Mouse (Mus musculus) liver (tissue): ENCODE results near the gene Boll.
"Not testable (repeated sequence)": the region's sequence is repeated elsewhere in the genome, so short reads cannot be mapped to it uniquely, and the experiment has no call there.

ENCODE experiments used
- DNase-seq: peaks from one replicate; pipeline ENCODE4 v3.0.0-alpha.2; 2020; ENCODE audit warnings: mixed read lengths

Gene Boll

DNA sequence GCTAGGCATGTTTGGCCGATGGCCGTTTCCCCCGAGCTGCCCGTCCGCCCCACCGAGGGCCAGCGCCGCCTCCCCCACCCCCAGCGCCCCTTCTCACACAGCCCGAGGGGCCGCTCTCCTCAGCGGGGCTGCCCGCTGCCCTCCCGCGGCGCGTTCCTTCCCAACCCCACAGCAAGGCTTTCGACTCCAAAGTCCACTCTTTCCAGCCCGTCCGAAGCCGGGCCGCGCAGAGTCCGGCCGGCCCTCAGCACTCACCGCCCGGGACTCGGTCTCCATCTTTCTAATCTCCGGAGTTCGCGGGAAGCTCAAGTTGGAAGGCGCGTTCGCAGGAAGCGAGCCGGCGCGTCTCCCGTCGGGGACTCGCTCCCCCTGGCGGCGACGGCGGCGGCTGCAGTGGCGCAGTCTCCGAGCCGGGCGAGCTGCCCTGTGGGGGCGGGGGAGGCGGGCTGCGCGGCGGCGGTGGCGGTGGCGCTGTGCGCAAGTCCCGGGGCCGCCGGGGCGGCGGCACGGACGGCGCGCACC, at the start of gene Boll:
Gene Boll (minus strand): TSS at position 426 of the 522 bp plus-strand sequence.
- peak; percentile 78 for DNase-seq

DNA sequence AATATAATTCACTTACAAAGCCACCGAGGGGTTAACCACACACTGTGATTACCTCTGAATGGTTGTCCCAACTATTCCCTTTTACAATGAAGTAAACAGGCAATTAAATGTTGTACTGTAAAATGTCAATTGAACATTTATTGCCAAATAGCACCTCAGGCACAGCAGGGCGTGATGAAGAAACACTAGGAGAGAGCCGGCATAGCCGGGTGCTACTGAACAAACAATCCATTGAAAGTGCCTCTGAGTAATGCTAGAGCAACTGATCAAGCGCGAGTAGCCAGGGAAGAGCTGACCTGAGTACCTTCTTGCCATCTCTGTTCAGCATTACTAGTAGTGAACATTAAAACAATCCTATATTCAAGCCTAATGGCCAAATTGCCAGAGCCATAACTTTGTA, 49.3 kb upstream of the Boll start:
- DNase-seq, result no peak

DNA sequence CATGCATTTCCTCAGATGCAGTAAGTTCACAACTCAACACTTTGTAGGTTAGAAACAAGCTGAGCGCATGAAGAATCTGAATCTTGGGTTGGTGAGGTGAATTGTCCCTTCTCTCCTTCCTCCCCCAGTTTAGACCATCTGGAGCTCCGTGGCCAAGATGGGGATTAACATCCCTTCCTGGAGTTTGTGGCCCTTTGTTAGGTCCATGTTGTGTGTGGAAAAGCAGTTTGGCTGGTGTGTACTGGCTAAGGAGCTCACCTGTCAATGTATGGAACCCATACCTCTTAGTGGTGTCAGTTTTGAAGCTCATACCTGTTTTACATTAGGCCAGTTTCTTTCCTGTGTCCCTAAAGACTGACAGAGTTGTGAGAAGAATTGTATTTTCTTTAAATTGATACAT, 47.8 kb upstream of the Boll start:
- DNase-seq, result no peak

DNA sequence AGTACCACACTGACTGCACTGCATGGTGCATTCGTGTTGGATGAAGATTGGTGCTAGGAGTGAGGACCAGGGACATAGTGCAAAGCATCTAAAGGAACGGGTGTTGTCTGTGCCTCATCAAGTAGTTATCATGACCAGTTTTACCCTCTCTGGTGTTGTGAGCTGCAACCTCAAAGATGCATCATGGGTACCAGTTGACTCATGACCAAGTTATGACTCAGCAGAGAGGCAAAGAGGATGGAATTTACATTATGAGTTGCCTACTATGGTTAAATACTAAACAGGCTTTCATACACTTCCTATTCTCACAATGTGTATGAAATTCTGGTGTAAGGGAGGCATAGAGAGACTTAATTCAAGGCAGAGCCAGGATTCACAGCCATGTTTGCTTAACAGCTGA, 47.4 kb upstream of the Boll start:
- no peak for DNase-seq

DNA sequence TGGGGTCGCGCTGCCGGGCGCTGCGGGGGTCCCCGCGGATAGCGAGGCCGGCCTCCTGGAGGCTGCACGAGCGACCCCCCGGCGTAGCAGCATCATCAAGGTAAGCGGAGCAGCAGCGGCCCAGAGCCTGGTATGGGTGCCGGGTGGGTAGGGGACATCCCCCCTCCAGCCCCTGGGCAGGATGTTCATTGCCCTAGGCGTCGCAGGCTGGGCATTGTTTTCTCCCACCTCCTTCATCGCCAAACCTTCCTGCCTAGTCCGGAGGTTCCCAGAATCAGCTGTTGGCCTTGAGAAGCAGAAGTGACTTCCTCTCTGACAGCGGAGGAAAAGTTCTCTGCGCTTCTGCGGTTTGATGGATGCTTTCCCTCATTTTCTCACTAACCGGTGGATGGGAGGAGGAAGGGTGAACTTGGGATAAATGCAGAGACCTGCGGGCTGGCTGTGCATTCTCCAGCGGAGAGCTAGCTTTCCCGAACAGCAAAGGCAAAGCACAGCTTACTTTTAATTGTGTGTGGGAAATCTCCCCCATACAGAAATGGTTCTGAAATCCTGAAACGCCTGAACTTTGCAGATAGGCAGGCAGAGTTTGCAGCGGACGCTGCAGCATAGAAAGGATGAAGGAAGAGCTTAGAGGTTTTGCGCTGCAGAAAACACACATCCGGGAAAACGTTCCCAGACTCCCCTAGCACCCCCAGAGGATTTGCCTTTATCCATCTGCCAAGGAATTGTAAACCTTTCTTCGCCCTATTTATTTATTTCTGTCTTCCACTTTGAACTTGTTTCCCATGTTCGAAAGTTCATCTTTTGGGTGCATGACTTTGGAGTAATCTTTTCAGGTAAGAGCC, 43.5 kb upstream of the Boll start:
- peak; percentile 10 for DNase-seq

DNA sequence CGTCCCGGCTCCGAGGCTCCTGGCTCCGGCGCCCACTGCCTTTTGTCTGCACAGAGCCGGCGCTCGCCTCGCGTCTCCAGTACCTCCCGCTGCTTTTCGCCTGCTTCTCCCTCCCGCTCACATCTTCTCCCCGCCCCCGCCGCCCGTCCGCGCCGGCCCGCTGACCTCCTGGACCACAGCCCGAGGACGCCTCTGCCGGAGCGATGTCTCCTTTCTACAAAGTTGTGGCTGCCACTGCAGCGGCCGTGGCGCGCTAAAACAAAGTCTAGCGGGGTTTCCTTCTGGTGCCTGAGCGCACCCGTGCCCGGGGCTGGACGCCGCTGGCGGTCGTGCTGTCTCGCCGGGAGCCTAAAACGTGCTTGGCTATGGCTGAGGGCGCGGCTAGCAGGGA, 42.7 kb upstream of the Boll start:
- DNase-seq, result peak; percentile 35

DNA sequence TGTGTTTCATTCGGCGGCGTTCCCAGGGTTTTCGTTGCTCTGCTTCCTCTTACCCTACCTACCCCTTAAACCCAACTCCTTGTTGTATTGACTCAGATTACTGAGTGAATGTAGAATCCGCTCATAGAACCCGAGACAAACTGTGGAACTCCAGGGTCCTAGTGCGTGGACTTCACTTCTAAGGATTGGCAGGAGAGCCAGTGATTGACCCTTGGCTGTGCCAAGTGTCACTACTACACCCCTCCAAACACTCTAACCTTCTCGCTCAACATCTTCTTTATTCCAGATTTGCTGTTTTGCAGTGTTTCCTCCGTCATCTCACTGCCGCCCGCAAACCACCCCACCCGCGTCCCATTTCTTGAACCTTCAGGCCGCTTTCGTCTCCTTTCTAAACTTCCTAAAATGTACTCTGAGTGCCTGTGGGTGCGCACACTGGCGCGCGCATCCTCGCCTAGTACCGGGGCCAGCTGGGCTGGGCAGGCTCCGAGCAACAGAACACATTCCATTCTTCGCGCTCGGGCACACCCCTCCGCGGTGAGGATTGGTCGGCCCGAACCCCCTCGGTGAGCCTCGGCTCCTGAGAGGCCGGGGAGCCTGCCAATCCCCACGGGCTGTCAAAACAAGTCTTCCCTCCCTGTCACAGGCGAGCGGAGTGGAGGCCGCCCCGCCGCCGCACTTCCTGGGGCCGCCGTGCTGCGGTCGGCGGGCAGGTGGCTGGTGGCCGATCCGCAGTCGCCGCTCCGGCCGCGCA, 42.2 kb upstream of the Boll start, which contains the start of gene Plcl1:
Gene Plcl1 (plus strand): TSS at position 650 of the 751 bp plus-strand sequence.
- DNase-seq, result peak; percentile 83

DNA sequence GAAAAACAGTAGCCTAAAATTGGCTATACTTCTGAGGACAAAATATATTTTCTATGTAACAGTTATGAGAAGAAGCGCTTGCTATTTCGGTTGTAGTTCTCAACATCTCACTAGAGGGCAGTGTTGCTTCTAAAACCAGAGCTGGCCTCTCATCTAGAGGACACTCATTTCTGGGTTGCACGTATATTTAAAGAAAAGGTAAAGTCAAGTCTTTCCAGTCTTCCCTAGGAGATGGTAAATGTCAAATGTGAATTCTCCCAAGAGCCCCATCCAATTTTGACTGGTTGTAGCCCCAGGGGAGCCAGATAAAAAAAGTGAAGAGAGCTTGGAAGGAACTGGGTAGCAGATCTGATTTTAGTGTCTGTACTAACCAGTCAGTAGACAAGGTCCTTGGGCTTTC, 41.2 kb upstream of the Boll start:
- peak; percentile 18 for DNase-seq

DNA sequence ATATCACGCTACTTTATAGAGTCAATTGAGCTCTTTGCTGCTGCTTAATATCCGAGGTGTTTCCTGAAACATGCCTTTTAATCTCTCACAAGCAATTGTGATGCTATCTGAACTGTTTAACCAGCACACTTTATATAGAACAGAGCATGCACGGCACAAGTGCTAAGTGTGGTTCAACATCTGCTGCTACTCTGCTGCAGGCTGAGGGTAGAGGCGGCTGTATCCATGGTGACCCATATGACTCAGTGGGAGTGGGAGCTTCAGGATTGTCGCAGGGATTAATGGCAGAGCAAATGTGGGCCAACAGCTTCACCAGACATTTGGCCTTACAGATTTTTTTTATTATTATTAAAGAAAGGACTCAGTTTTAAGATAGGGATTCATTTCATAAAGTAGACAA, 36.6 kb upstream of the Boll start:
- no peak for DNase-seq

DNA sequence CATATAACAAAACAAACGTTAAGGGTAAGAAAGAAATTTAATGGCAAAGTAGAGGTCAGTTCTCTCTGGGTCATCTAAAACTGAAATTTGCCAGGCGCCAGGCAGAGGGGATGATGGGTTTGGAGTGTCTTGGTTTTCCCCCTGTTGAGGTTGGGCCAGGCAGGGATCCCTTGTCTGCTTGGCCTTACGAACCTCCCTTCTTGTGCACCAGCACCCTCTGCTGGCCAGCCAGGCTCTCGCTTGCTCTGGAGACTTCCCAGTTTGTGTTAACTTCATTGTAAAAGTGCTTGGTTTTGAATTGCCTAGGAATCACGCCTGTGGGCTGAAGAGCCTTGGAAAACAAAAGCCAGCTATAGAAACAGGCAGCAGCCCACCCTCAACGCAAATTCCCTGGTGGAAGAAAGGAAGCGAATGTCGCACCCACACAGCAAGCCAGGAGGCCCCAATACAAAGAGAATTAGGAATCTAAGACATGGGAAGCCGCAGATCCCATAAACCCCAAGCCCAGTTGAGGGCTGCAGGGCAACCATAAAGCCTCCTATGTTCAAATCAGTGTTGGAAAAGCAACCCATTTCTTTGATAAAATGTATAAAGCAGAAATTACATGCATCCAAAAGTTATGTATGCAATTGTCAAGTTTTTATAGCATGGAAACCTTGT, 20.0 kb upstream of the Boll start:
- DNase-seq, result peak; percentile 74

DNA sequence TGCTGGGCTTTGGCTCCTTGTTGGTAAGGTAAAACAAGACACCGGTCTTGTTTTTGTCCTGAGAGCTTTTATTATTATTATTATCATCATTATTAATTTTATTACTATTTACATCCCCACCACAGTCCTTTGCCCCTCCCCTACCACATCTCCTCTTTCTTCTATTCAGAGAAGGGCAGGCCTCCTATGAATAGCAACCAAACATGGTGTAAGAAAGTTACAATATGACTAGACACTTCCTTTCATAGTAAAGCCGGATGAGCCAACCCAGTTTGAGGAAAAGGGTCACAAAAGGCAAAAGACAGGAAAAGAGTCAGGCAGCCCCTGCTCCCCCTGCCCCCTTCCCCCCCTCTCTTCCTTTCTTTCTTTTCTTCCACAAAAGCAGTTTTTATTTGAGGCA, 17.3 kb upstream of the Boll start:
- no peak for DNase-seq

DNA sequence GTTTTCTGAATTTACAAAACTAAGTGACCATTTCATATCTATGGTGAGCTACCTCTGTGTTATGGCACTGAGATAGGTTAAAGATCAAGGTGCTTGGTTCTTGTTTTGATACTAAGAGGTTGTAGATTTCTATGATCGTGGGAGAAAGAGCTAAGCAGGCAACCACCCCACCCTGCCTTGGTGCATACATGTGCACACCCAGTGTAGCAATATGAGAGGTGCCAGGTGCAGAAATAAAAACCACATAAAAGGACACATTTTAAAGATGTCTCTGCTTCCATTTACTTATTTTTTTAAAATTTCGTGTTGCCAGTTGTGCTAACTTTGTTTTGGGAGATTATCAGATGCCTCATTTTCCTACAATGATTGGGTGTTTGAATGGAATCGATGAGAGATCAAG, 9.4 kb upstream of the Boll start:
- no peak for DNase-seq

DNA sequence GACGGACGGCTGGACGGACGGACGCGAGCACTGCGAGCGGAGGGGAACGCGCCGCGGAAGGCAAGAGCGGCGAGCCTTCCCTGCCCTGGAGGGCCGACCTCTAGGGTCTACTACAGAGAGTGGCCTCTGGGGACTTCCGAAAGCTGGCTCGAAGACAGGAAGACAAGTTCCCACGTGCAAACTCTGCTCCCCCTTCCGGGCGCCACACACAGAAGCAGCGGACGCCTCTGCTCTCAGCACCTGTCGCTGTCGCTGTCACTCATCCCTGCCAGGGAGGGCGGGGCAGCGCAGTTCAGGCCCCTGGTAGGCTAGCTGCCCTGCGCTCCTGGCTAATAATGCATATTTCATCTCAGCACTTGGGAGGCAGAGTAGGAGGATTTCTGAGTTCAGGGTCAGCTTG, 317 bp upstream of the Boll start:
- peak; percentile 56 for DNase-seq

DNA sequence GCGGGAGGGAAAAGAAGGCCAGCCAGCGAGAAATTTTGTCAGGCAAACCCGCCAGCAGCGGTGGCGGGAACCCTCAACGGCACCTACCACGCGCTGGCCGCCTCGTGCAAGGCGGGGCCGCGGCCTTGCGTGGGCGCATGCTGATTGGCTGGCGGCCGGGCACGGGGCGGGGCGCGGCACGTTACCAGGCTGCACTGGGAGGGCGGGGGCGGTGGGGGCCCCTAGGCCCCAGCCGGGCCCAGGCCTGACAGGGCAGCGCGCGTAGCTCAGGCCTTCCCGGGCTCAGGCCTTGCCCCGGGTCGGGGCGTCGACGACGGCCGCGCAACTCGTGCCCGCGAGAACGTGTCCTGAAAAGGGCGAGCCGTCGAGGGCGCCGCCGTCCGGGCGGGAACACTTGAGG, 635 bp downstream of the Boll start:
- no peak for DNase-seq

DNA sequence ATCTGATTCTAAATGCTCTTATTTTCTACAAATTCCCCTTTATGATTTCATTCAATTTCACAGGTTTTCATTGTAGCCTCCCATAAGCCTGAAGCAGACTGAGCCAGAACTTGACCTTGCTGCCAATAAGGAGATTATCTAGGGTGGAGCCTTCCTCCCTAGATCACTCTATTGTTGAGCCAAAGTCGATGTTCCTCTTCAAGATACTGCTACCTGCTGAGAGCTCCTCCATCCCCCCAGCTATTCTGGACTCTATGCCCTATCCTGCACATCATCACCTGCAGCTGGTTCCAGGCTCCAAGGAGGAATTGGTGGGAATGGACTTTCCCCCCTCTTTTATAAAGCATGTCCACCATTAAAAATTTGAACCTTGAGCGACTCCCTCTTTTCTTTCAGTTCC, 11.4 kb downstream of the Boll start:
- DNase-seq, result not testable (repeated sequence)

DNA sequence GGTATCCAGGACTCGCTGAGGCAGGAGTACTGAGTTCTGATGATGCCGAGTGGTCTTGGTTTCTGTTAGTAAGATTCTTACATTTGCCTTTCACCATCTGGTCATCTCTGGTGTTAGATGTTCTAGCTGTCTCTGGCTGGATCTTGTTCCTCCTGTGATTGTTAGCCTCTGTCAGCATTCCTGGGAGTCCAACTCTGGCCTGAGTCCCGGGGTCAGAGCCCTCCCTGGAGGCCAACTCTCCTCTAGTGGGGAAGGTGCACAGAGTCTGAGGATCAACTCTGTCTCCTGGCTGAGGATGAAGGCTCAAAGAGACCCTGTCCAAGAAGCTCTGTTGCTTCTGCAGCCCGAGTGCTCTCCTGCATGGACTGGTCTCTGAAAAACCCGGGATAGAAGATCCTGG, 37.8 kb downstream of the Boll start:
- not testable (repeated sequence) for DNase-seq

DNA sequence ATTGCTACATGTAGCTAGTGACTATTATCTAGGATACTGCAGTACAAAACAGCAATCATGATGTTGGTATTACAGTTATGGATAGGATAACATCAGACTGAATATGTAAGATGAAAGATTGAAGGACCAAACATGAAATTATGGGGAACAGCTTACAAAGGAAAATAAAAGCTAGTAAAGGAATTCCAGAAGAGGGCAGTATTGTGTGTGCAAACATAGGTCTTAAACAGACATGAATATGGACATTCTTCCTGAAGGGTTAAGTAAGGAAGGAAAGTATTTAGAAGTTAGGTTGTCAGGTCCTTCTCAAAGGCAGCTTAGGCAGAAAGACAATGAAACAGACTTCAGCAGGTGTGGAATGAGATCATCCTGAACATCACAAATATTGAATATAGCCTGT, 62.2 kb downstream of the Boll start:
- DNase-seq, result no peak

DNA sequence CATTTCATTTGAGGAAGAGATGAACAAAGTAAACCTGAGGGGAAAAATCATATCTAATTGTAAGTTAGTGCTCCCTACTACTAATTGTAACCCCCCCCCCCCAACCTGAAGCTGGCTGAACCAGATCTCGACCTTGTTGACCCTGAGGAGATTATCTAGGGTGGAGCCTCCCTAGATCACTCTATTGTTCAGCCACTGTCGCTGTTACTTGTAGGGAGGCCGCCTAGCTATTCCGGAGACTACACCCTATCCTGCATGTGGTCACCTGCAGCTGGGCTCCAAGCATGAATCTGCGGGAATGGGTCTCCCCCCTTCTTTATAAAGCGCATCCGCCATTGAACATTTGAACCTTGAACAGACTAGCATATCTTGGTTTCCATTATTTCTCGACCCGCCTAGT, 84.2 kb downstream of the Boll start:
- DNase-seq, result no peak

DNA sequence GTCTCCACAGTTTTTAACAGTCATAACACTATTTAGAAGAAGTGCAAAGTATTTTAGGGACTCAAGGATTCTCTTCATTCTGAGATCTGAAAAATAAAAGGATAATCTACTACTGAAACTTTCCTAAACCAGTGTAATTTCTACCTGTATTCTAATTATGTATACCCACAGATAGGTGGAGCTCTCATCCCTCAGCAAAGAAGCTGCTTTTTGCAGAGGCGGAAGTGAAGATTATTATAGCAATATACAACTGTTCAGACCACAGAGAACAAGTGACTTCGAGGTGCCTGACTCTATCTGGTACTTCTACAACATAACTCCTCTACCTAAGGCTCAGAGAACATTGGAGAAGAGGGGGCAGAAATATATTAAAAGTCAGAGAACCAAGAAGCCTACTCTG, 97.8 kb downstream of the Boll start:
- no peak for DNase-seq

DNA sequence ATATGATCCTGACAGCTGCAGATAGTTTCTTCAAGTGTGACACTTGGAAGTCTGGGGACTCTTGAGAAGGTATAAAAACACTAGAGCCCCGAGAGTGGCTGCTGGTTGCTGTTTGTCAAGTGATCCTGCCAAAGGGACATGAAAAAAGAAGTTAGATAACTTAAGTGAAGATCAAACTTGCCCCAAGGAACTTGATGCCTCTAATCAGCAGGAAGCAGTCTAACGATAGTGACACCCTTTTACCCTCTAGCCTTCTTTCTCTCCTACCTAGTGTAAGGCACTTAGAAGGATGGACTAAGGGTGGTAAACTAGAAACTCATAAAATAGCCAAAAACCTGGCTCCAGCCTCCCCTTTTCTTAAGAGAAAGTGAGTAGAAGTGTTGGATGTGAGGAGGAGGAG, 98.9 kb downstream of the Boll start:
- DNase-seq, result no peak

DNA sequence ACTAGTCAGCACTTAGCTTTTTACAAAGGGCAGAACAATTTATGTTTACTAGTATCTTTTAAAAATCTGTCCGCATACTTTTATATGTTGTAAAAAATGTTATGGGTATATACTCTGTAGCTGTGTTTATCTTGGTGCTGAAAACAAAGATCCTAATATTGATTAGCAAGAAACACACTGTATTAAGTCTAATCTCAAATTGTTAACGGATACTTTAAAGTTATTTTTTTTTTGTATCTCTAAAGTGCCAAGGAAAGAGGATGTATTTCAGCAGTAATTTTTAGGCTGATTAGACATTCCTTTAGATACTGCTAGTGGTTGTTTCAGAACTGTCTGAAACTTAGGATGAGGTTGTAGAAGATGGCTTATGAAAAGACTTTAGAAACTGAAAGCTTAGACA, 116.9 kb downstream of the Boll start:
- DNase-seq, result no peak

DNA sequence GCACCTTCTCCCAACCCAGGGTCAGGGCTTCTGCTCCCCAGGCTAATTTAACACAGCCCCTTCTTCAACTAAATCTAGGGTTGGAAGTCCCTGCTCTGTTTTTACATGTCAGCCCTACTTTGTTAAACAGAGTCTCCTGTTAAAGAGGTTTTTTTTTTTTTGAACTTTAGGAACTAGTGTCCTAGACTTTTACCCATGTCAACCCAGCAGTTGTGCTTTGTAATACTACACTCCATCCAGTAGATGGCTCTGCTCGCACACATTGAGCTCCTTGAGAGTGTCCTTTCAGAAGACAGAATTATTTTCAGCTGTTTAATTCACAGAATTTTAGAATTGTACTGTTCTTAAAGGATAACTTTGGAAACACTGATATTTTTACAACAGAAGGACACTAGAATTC, 124.0 kb downstream of the Boll start:
- DNase-seq, result peak; percentile 54

DNA sequence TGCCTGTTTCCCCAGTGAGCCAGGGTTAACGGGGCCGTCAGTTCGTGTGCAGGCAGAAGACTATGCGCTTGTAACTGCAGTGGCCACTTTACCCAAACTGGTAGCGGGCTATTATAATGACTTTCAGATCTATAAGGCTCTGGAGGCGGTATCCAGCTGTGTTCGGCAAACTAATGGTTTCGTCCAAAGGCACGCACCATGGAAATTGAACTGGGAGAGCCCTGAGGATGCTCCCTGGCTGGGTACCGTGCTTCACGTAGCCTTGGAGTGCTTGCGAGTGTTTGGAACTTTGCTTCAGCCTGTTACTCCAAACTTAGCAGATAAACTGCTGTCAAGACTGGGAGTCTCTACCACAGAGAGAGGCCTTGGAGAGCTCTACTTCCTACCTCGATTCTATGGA, 124.8 kb downstream of the Boll start:
- DNase-seq, result no peak
